Mouse (Mus musculus) midbrain, embryonic 10.5 days (tissue): ENCODE results near the gene Hmcn2. TPM values are rescaled to one million over a fixed set of nuclear protein-coding genes. Genes with fewer than 3 reads are reported as not detected.
A peak's percentile ranks its signal among the peaks of the same experiment; 100 is the strongest.

Source experiments
- DNase-seq: peaks from one replicate; pipeline ENCODE4 v3.0.0-alpha.2; 2017; ENCODE audit warnings: low spot score
- H3K27ac ChIP-seq: fragments of 300-500 bp; sonication (generic); replicated peaks from 2 replicates; pipeline ENCODE4 v1.5.1; 2016; ENCODE audit warnings: mild to moderate bottlenecking
- H3K27me3 ChIP-seq: fragments of 300-500 bp; sonication (generic); 2 replicates; pipeline ENCODE4 v1.6.1; 2016; ENCODE audit warnings: low read depth, mild to moderate bottlenecking; ENCODE audit not compliant: poor library complexity, severe bottlenecking
- H3K36me3 ChIP-seq: fragments of 300-500 bp; sonication (generic); 2 replicates; pipeline ENCODE4 v1.6.1; 2016; ENCODE audit warnings: mild to moderate bottlenecking, moderate library complexity
- H3K4me1 ChIP-seq: fragments of 300-500 bp; sonication (generic); 2 replicates; pipeline ENCODE4 v1.6.1; 2016
- H3K4me3 ChIP-seq: fragments of 300-500 bp; sonication (generic); 2 replicates; pipeline ENCODE4 v1.5.1; 2016; ENCODE audit warnings: mild to moderate bottlenecking, moderate library complexity
- H3K9me3 ChIP-seq: fragments of 300-500 bp; sonication (generic); replicated peaks from 2 replicates; pipeline ENCODE4 v1.6.1; 2016; ENCODE audit warnings: mild to moderate bottlenecking
- WGBS: fragments of 180-500 bp; shearing (Covaris S2); methylation state at CpG from one replicate; pipeline ENCODE4 v1.1.7; 2016; 5-methylcytosine and 5-hydroxymethylcytosine counted together
- polyA plus RNA-seq: library from polyadenylated mRNA; unstranded; fragments of >200 nt; fragmentation: Nextera tagmentation; extraction: Ambion mirVana; gene quantifications from 2 replicates; pipeline ENCODE4 v1.2.1, GENCODE M21; 2016

The Hmcn2 gene
- polyA plus RNA-seq, 1 experiment from 2014 or later: 0.06 TPM

- Histone ChIP-seq H3K9me3 (no peaks in the 10 kb centered on the region), H3K27ac (no peak overlapping the region), H3K4me1 (peaks cover 35% of the 10 kb centered on the region), H3K27me3 (peaks cover 66% of the 10 kb centered on the region), H3K4me3 (no peak overlapping the region), H3K36me3 (no peaks in the 10 kb centered on the region)
- DNase-seq: peak; percentile 23
- WGBS: 37% methylated on average over 11 of the region's 11 CpGs
These were observed 139.5 kb downstream of the Hmcn2 start for GRCm38 (mm10) chr2:31453559-31454177.

DNA sequence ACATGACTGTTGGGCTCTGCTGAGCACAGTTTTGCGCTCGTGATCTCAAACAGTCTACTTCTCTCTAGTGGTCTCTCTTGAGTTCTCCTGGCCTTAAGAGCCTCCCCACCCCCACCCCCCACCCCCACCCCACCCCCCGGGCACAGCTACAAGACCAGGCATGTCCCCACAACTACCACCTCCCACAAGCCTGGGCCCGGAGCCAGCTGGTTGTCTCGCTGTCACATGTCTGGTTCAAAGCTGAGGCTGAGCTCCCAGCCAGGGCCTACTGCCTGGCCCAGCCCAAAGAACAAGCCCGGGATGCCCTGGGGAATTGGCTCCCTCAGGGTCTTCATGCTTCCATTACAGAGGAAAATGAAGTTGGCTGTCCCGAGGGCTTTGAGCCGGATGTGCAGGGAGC lies 140.1 kb downstream of the Hmcn2 start:
- no peak for DNase-seq
- WGBS: 85% methylated on average over 8 of the region's 8 CpGs
- no peaks in the 10 kb centered on the region for H3K36me3 ChIP-seq
- H3K4me3 ChIP-seq: no peak overlapping the region
- no peak overlapping the region for H3K27ac ChIP-seq
- peaks cover 72% of the 10 kb centered on the region for H3K27me3 ChIP-seq
- H3K9me3 ChIP-seq: no peaks in the 10 kb centered on the region
- peaks cover 30% of the 10 kb centered on the region for H3K4me1 ChIP-seq

DNA sequence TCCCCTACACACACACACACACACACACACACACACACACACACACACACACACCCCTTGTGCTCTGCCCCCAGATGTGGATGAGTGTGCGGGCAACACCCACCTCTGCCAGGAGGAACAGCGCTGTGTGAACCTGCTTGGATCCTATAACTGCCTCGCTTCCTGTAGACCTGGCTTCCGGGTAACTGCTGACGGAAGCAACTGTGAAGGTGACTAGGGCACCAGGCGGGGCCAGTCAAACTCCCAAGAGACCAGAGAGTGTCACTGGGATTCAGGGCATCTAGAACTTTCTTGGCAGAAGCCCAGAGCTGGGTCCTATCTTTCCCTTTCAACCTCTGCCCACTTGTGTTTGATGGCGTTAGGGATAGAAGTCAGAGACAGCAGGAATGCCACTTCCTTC lies 141.2 kb downstream of the Hmcn2 start:
- Histone ChIP-seq H3K9me3 (no peaks in the 10 kb centered on the region), H3K36me3 (no peaks in the 10 kb centered on the region), H3K27ac (no peak overlapping the region), H3K4me1 (peaks cover 30% of the 10 kb centered on the region), H3K27me3 (peaks cover 84% of the 10 kb centered on the region), H3K4me3 (no peak overlapping the region)
- DNase-seq: no peak
- 92% methylated on average over 7 of the region's 7 CpGs for WGBS

- no peaks in the 10 kb centered on the region for H3K9me3 ChIP-seq
- no peak overlapping the region for H3K27ac ChIP-seq
- DNase-seq: no peak
- no peak overlapping the region for H3K4me3 ChIP-seq
- H3K36me3 ChIP-seq: no peaks in the 10 kb centered on the region
- 45% methylated on average over 5 of the region's 5 CpGs for WGBS
- peaks cover 98% of the 10 kb centered on the region for H3K27me3 ChIP-seq
- H3K4me1 ChIP-seq: peaks cover 22% of the 10 kb centered on the region
These were observed 144.2 kb downstream of the Hmcn2 start for GRCm38 (mm10) chr2:31458460-31458859.

- H3K27ac ChIP-seq: peak overlapping the region; percentile 52; the same call in 1 of the 2 replicates
These were observed 145.0 kb downstream of the Hmcn2 start for GRCm38 (mm10) chr2:31458989-31459936.

GRCm38 (mm10) chr2:31460025-31460571 lies 145.9 kb downstream of the Hmcn2 start:
- Histone ChIP-seq H3K27ac (peak overlapping the region; percentile 52), H3K9me3 (no peaks in the 10 kb centered on the region), H3K36me3 (no peaks in the 10 kb centered on the region), H3K4me3 (peak overlapping the region; percentile 59), H3K4me1 (peaks cover 15% of the 10 kb centered on the region), H3K27me3 (peaks cover 100% of the 10 kb centered on the region)
- peak; percentile 75 for DNase-seq
- under 1% methylated on average over 48 of the region's 48 CpGs for WGBS

More at GRCm38 (mm10) chr2:31458989-31459936, 145.0 kb downstream of the Hmcn2 start:
- no peak for DNase-seq
- Histone ChIP-seq H3K36me3 (no peaks in the 10 kb centered on the region), H3K4me1 (peaks cover 16% of the 10 kb centered on the region), H3K27me3 (peaks cover 98% of the 10 kb centered on the region), H3K9me3 (no peaks in the 10 kb centered on the region), H3K4me3 (peak overlapping the region; percentile 59)
- 45% methylated on average over 16 of the region's 16 CpGs for WGBS

- peaks cover 92% of the 10 kb centered on the region for H3K27me3 ChIP-seq
- no peaks in the 10 kb centered on the region for H3K9me3 ChIP-seq
- DNase-seq: no peak
- no peak overlapping the region for H3K27ac ChIP-seq
- no peaks in the 10 kb centered on the region for H3K36me3 ChIP-seq
- H3K4me3 ChIP-seq: no peak overlapping the region
- WGBS: 83% methylated on average over 7 of the region's 7 CpGs
- H3K4me1 ChIP-seq: peaks cover 15% of the 10 kb centered on the region
These were observed 146.7 kb downstream of the Hmcn2 start for GRCm38 (mm10) chr2:31460920-31461319.

GRCm38 (mm10) chr2:31462051-31462450 lies 147.8 kb downstream of the Hmcn2 start:
- DNase-seq: no peak
- 44% methylated on average over 8 of the region's 8 CpGs for WGBS
- Histone ChIP-seq H3K4me3 (no peak overlapping the region), H3K4me1 (peaks cover 15% of the 10 kb centered on the region), H3K27ac (no peak overlapping the region), H3K36me3 (no peaks in the 10 kb centered on the region), H3K9me3 (no peaks in the 10 kb centered on the region), H3K27me3 (peaks cover 85% of the 10 kb centered on the region)

GRCm38 (mm10) chr2:31463253-31463652 lies 149.0 kb downstream of the Hmcn2 start:
- no peak for DNase-seq
- Histone ChIP-seq H3K36me3 (no peaks in the 10 kb centered on the region), H3K4me3 (no peak overlapping the region), H3K27ac (no peak overlapping the region), H3K9me3 (no peaks in the 10 kb centered on the region), H3K4me1 (peaks cover 15% of the 10 kb centered on the region), H3K27me3 (peaks cover 83% of the 10 kb centered on the region)
- 83% methylated on average over 7 of the region's 7 CpGs for WGBS

- Histone ChIP-seq H3K27ac (no peak overlapping the region), H3K27me3 (peaks cover 83% of the 10 kb centered on the region), H3K36me3 (no peaks in the 10 kb centered on the region), H3K4me1 (peaks cover 15% of the 10 kb centered on the region), H3K4me3 (no peak overlapping the region), H3K9me3 (no peaks in the 10 kb centered on the region)
- DNase-seq: no peak
- 55% methylated on average over 8 of the region's 8 CpGs for WGBS
These were observed 149.7 kb downstream of the Hmcn2 start for GRCm38 (mm10) chr2:31463696-31464528.

- DNase-seq: no peak
- Histone ChIP-seq H3K4me1 (peaks cover 15% of the 10 kb centered on the region), H3K27ac (no peak overlapping the region), H3K4me3 (no peak overlapping the region), H3K9me3 (no peaks in the 10 kb centered on the region), H3K36me3 (no peaks in the 10 kb centered on the region), H3K27me3 (peaks cover 83% of the 10 kb centered on the region)
- 85% methylated on average over 6 of the region's 6 CpGs for WGBS
These were observed 150.3 kb downstream of the Hmcn2 start for GRCm38 (mm10) chr2:31464529-31464910.

DNA sequence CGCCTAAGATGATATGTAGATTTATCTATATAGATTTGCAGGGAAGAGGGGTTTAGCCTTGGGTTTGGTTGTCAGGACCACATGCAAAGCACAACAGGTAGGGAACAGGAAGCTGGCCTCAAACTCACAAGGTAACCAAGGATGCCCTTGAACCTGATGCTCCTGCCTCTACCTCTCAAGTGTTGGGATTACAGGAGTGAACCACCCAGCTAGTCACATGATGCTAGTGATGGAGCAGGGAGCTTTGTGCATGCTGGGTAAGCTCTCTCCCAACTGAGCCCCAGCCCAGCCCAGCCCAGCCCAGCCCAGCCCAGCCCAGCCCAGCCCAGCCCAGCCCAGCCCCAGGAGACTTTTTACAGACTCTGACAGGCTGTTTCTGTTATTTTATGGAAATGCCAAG lies 153.2 kb downstream of the Hmcn2 start:
- WGBS: 83% methylated on average over 1 of the region's 1 CpGs
- no peak for DNase-seq
- H3K27me3 ChIP-seq: peaks cover 83% of the 10 kb centered on the region

More for the DNA sequence above, 153.2 kb downstream of the Hmcn2 start:
- Histone ChIP-seq H3K9me3 (no peaks in the 10 kb centered on the region), H3K36me3 (no peaks in the 10 kb centered on the region), H3K27ac (no peak overlapping the region), H3K4me1 (peaks cover 22% of the 10 kb centered on the region), H3K4me3 (no peak overlapping the region)
